8 mouse cellular contexts compared by ENCODE assay signal in genomic region chr4:98924906-98925178, GRCm38 (mm10). TPM values are rescaled to one million over a fixed set of nuclear protein-coding genes. Genes with fewer than 3 reads are reported as not detected.
DNase-seq lines count a peak whose midpoint lies in the region; ATAC-seq and TF ChIP-seq lines count a peak whose summit lies in the region.

No protein-coding gene starts in this region.

- H3K9me3 ChIP-seq in liver, embryonic 14.5 days (ENCODE audit: control insufficient read depth, low read length) = no peaks in the 10 kb centered on the region

- intact Hi-C loops in heart, adult 2 months (cut with DNase I) = loop anchor here (5.0 to 10.0 kb wide), 2 partner anchors 197 to 1140 kb away; partner anchors contain the start of gene Dock7

- no peak for TF ChIP-seq POLR2A in heart, adult 2 months (IDR thresholded peaks at IDR 0.05; ENCODE audit: insufficient read depth, low read depth, low read length)

- DNase-seq in heart, adult 2 months = no peak
- DNase-seq in heart, adult 9 months (ENCODE audit: low spot score in 2 of 2) = no peak
- DNase-seq in thymus, postnatal 0 days (ENCODE audit: low spot score) = peak; percentile 13
- no peak for DNase-seq in thymus, adult 18-20 months
- DNase-seq in liver, embryonic 14.5 days (ENCODE audit: low read depth in 3 of 3, low spot score in 3 of 3) = no peak
- DNase-seq in adrenal gland, postnatal 36 days = no peak
- no peak for DNase-seq in left cerebral cortex, adult 8-10 months (ENCODE audit: low spot score in 2 of 2)
- no peak for DNase-seq in right cerebral cortex, postnatal 25 days

- H3K27me3 ChIP-seq in heart, adult 2 months (ENCODE audit: control insufficient read depth, insufficient read depth, low read length) = no peaks in the 10 kb centered on the region
- no peaks in the 10 kb centered on the region for H3K27me3 ChIP-seq in liver, embryonic 14.5 days (ENCODE audit: control insufficient read depth, insufficient read depth, low read length)

- TF ChIP-seq EP300 in heart, adult 2 months (IDR thresholded peaks at IDR 0.05; ENCODE audit: insufficient read depth, low read depth, low read length) = no peak
- no peak for TF ChIP-seq EP300 in liver, embryonic 14.5 days (IDR thresholded peaks at IDR 0.05; ENCODE audit: low read depth)

- no peak overlapping the region for H3K27ac ChIP-seq in heart, adult 2 months
- peak overlapping the region; percentile 92 for H3K27ac ChIP-seq in liver, embryonic 14.5 days

- no peaks in the 10 kb centered on the region; the same call in 1 of the 2 replicates for H3K36me3 ChIP-seq in heart, adult 2 months (ENCODE audit: control insufficient read depth, insufficient read depth, low read length)
- H3K36me3 ChIP-seq in liver, embryonic 14.5 days (replicated peaks; ENCODE audit: control insufficient read depth, insufficient read depth, low read depth) = peaks cover 8% of the 10 kb centered on the region

- peak overlapping the region; percentile 96 for H3K9ac ChIP-seq in heart, adult 2 months (ENCODE audit: low read depth, low read length)
- peak overlapping the region; percentile 85 for H3K9ac ChIP-seq in liver, embryonic 14.5 days (replicated peaks)

- peaks cover 4% of the 10 kb centered on the region for H3K4me1 ChIP-seq in heart, adult 2 months (ENCODE audit: control insufficient read depth, insufficient read depth, low read length)
- peaks cover 6 to 10% of the 10 kb centered on the region in 2 experiments; a peak in 3 of 4 replicates for H3K4me1 ChIP-seq in liver, embryonic 14.5 days (replicated peaks; ENCODE audit: control insufficient read depth in 2 of 2, insufficient read depth in 2 of 2, low read length in 1 of 2)

- TF ChIP-seq CTCF in heart, adult 2 months (IDR thresholded peaks at IDR 0.05) = no peak
- no peak for TF ChIP-seq CTCF in liver, embryonic 14.5 days (IDR thresholded peaks at IDR 0.05; ENCODE audit: low read depth)

- 0% methylated on average over 2 of the region's 2 CpGs for WGBS in heart, adult 2 months
- 0% methylated on average over 2 of the region's 2 CpGs for WGBS in liver, embryonic 14.5 days (ENCODE audit: insufficient replicate concordance)

- no peaks in the 10 kb centered on the region; the same call in 1 of the 2 replicates for H3K79me2 ChIP-seq in heart, adult 2 months (replicated peaks; ENCODE audit: control insufficient read depth, insufficient read depth, low read length)

- peak overlapping the region; percentile 86 for H3K4me3 ChIP-seq in heart, adult 2 months
- peak overlapping the region; percentile 88 to 95 for H3K4me3 ChIP-seq in liver, embryonic 14.5 days (ENCODE audit: insufficient read depth in 1 of 2, low read depth in 2 of 2, low read length in 2 of 2)

- H3K4me2 ChIP-seq in liver, embryonic 14.5 days (ENCODE audit: low read depth) = peak overlapping the region; percentile 91

- ATAC-seq in liver, embryonic 14.5 days (ENCODE audit: insufficient read depth) = no peak

RNA-seq across cellular contexts. Expression of gene Usp1, which starts 1.2 kb away (rescaled TPM):
- 10 to 100 TPM; 15.4 to 17.1 TPM for total RNA-seq in heart, adult 2 months (2021)
- polyA plus RNA-seq in heart, adult 2 months (2012; rRNA removed) = 4.1 and 4.9 TPM in 2 replicates
- 143 and 149 TPM in 2 replicates for polyA plus RNA-seq in thymus, postnatal 0 days (2015; fragmentation: Nextera tagmentation; extraction: Ambion mirVana)
- polyA plus RNA-seq in liver, embryonic 14.5 days (2012; rRNA removed) = 25.0 and 29.6 TPM in 2 replicates
- 73.6 and 88.4 TPM in 2 replicates for polyA plus RNA-seq in liver, embryonic 14.5 days (2014; fragmentation: Nextera tagmentation; extraction: Ambion mirVana)
- 10 to 100 TPM; 31.9 to 35.5 TPM for total RNA-seq in adrenal gland, postnatal 36 days (2021)
- 10 to 100 TPM; 22.1 to 27.3 (median 23.5) TPM for total RNA-seq in left cerebral cortex, adult 8-10 months (2022)
